19 mouse cellular contexts compared by ENCODE assay signal in genomic region chr7:83459520-83459919, GRCm38 (mm10).
A peak's percentile ranks its signal among the peaks of the same experiment; 100 is the strongest.
DNase-seq lines count a peak whose midpoint lies in the region; ATAC-seq and TF ChIP-seq lines count a peak whose summit lies in the region.
"Had no signal": no experiment of that assay in that cellular context is flagged by ENCODE, and none has a peak within 500 bp of the region (broad histone marks: within the 10 kb centered on the region; RNA-seq: fewer than 3 reads in every experiment).

No protein-coding gene starts in this region.

- no peaks in the 10 kb centered on the region for H3K4me1 ChIP-seq in stomach, embryonic 15.5 days
- no peaks in the 10 kb centered on the region for H3K4me1 ChIP-seq in stomach, postnatal 0 days (replicated peaks; ENCODE audit: control insufficient read depth, insufficient read depth)
- H3K4me1 ChIP-seq in embryonic facial prominence, embryonic 13.5 days: peaks cover 12% of the 10 kb centered on the region; the same call in 1 of the 2 replicates
- H3K4me1 ChIP-seq in limb, embryonic 11.5 days (ENCODE audit: control insufficient read depth, insufficient read depth, low read length): peaks cover 3% of the 10 kb centered on the region; the same call in 1 of the 2 replicates
- no peaks in the 10 kb centered on the region for H3K4me1 ChIP-seq in cerebellum, adult 2 months (ENCODE audit: control insufficient read depth, insufficient read depth, low read length)
- no peaks in the 10 kb centered on the region for H3K4me1 ChIP-seq in kidney, embryonic 15.5 days
- H3K4me1 ChIP-seq: hindbrain, embryonic 12.5 days; liver, embryonic 13.5 days; midbrain, embryonic 15.5 days had no signal

- H3K27me3 ChIP-seq in stomach, embryonic 15.5 days (replicated peaks): no peaks in the 10 kb centered on the region
- H3K27me3 ChIP-seq in stomach, postnatal 0 days (ENCODE audit: control insufficient read depth, insufficient read depth, low read length): no peaks in the 10 kb centered on the region
- no peaks in the 10 kb centered on the region for H3K27me3 ChIP-seq in embryonic facial prominence, embryonic 13.5 days
- no peaks in the 10 kb centered on the region for H3K27me3 ChIP-seq in limb, embryonic 11.5 days (ENCODE audit: control insufficient read depth, insufficient read depth, low read length)
- no peaks in the 10 kb centered on the region for H3K27me3 ChIP-seq in cerebellum, adult 2 months (ENCODE audit: control insufficient read depth, insufficient read depth, low read length)
- no peaks in the 10 kb centered on the region for H3K27me3 ChIP-seq in kidney, embryonic 15.5 days
- H3K27me3 ChIP-seq: hindbrain, embryonic 12.5 days; liver, embryonic 13.5 days; midbrain, embryonic 15.5 days had no signal

- no peaks in the 10 kb centered on the region for H3K9me3 ChIP-seq in stomach, embryonic 15.5 days
- no peaks in the 10 kb centered on the region for H3K9me3 ChIP-seq in stomach, postnatal 0 days (ENCODE audit: control insufficient read depth, low read length)
- H3K9me3 ChIP-seq in embryonic facial prominence, embryonic 13.5 days: no peaks in the 10 kb centered on the region
- H3K9me3 ChIP-seq in limb, embryonic 11.5 days (ENCODE audit: control insufficient read depth, low read length): no peaks in the 10 kb centered on the region
- H3K9me3 ChIP-seq in kidney, embryonic 15.5 days (replicated peaks): no peaks in the 10 kb centered on the region
- H3K9me3 ChIP-seq: hindbrain, embryonic 12.5 days; liver, embryonic 13.5 days; midbrain, embryonic 15.5 days had no signal

- 37% methylated on average over 3 of the region's 3 CpGs for WGBS in stomach, embryonic 15.5 days
- 54% methylated on average over 3 of the region's 3 CpGs for WGBS in stomach, postnatal 0 days
- WGBS in embryonic facial prominence, embryonic 13.5 days: 15% methylated on average over 3 of the region's 3 CpGs
- WGBS in limb, embryonic 11.5 days: 13% methylated on average over 3 of the region's 3 CpGs
- whole genome bisulfite sequencing in cerebellum, adult 2 months: 89% methylated on average over 3 of the region's 3 CpGs
- 61% methylated on average over 3 of the region's 3 CpGs for WGBS in kidney, embryonic 15.5 days

- no peak for DNase-seq in stomach, postnatal 0 days (ENCODE audit: low spot score)
- DNase-seq in limb, embryonic 11.5 days (ENCODE audit: low spot score): no peak
- no peak for DNase-seq in thymus, postnatal 0 days (ENCODE audit: low spot score)
- no peak for DNase-seq in cerebellum, adult 2 months
- DNase-seq in layer of hippocampus, adult 11-12 months (ENCODE audit: low spot score): no peak
- DNase-seq: cerebellum, adult 9-11 months; forebrain, postnatal 0 days; heart, adult 18-20 months; kidney, adult 18-20 months; kidney, postnatal 14 days; liver, embryonic 13.5 days; right cerebral cortex, adult 18-20 months; thymus, postnatal 14 days had no signal

- TF ChIP-seq CTCF in stomach, postnatal 0 days (IDR thresholded peaks at IDR 0.05; ENCODE audit: low read depth): no peak
- no peak for TF ChIP-seq CTCF in cerebellum, adult 2 months (IDR thresholded peaks at IDR 0.05; ENCODE audit: borderline replicate concordance, insufficient read depth, low read depth, low read length)

- TF ChIP-seq EP300 in stomach, postnatal 0 days (optimal IDR thresholded peaks at IDR 0.05): no peak

- H3K4me3 ChIP-seq in stomach, embryonic 15.5 days (replicated peaks): no peak overlapping the region
- H3K4me3 ChIP-seq in stomach, postnatal 0 days (ENCODE audit: low read depth, low read length): no peak overlapping the region
- H3K4me3 ChIP-seq in embryonic facial prominence, embryonic 13.5 days: no peak overlapping the region
- H3K4me3 ChIP-seq in limb, embryonic 11.5 days (ENCODE audit: low read depth, low read length): no peak overlapping the region
- H3K4me3 ChIP-seq in cerebellum, adult 2 months (replicated peaks; ENCODE audit: insufficient read depth, low read depth, low read length): no peak overlapping the region
- H3K4me3 ChIP-seq in kidney, embryonic 15.5 days (replicated peaks): no peak overlapping the region
- H3K4me3 ChIP-seq: erythroblast, embryonic 14.5 days; hindbrain, embryonic 12.5 days; liver, embryonic 13.5 days; midbrain, embryonic 15.5 days had no signal

- no peaks in the 10 kb centered on the region for H3K36me3 ChIP-seq in stomach, embryonic 15.5 days
- H3K36me3 ChIP-seq in stomach, postnatal 0 days (ENCODE audit: control insufficient read depth, insufficient read depth, low read length): no peaks in the 10 kb centered on the region
- H3K36me3 ChIP-seq in embryonic facial prominence, embryonic 13.5 days: no peaks in the 10 kb centered on the region
- H3K36me3 ChIP-seq in limb, embryonic 11.5 days (ENCODE audit: control insufficient read depth, insufficient read depth, low read length): no peaks in the 10 kb centered on the region
- no peaks in the 10 kb centered on the region for H3K36me3 ChIP-seq in kidney, embryonic 15.5 days
- H3K36me3 ChIP-seq: hindbrain, embryonic 12.5 days; liver, embryonic 13.5 days; midbrain, embryonic 15.5 days had no signal

- ATAC-seq in stomach, embryonic 15.5 days (ENCODE audit: insufficient read depth, low FRiP score, low read depth): no peak
- no peak for ATAC-seq in stomach, postnatal 0 days (ENCODE audit: low FRiP score, low TSS enrichment)
- ATAC-seq in embryonic facial prominence, embryonic 13.5 days (ENCODE audit: insufficient number of reproducible peaks, insufficient read depth, low FRiP score, low TSS enrichment, low read depth): no peak
- ATAC-seq in limb, embryonic 11.5 days (ENCODE audit: insufficient number of reproducible peaks, low FRiP score, low TSS enrichment, low read depth): peak; percentile 83
- no peak for ATAC-seq in kidney, embryonic 15.5 days (replicated peaks; ENCODE audit: low FRiP score)
- ATAC-seq: forebrain, postnatal 0 days; midbrain, embryonic 15.5 days had no signal

- no peak overlapping the region for H3K9ac ChIP-seq in stomach, embryonic 15.5 days
- no peak overlapping the region for H3K9ac ChIP-seq in stomach, postnatal 0 days (ENCODE audit: low read length)
- no peak overlapping the region for H3K9ac ChIP-seq in embryonic facial prominence, embryonic 13.5 days
- H3K9ac ChIP-seq in limb, embryonic 11.5 days (ENCODE audit: low read length): no peak overlapping the region
- H3K9ac ChIP-seq in kidney, embryonic 15.5 days: no peak overlapping the region
- H3K9ac ChIP-seq: forebrain, postnatal 0 days; hindbrain, embryonic 12.5 days; liver, embryonic 13.5 days; midbrain, embryonic 15.5 days had no signal

- H3K4me2 ChIP-seq in stomach, embryonic 15.5 days: no peak overlapping the region
- H3K4me2 ChIP-seq in stomach, postnatal 0 days (replicated peaks; ENCODE audit: low read depth): no peak overlapping the region
- no peak overlapping the region for H3K4me2 ChIP-seq in embryonic facial prominence, embryonic 13.5 days
- no peak overlapping the region for H3K4me2 ChIP-seq in limb, embryonic 11.5 days (ENCODE audit: low read depth, severe bottlenecking)
- H3K4me2 ChIP-seq in kidney, embryonic 15.5 days: no peak overlapping the region
- H3K4me2 ChIP-seq: hindbrain, embryonic 12.5 days; liver, embryonic 13.5 days; midbrain, embryonic 15.5 days had no signal

- no peak for TF ChIP-seq POLR2A in cerebellum, adult 2 months (IDR thresholded peaks at IDR 0.05; ENCODE audit: borderline replicate concordance, insufficient read depth, low read length)

- H3K27ac ChIP-seq in stomach, embryonic 15.5 days: peak overlapping the region; percentile 18; the same call in 1 of the 2 replicates
- no peak overlapping the region for H3K27ac ChIP-seq in stomach, postnatal 0 days (replicated peaks)
- H3K27ac ChIP-seq in embryonic facial prominence, embryonic 13.5 days: peak overlapping the region; percentile 61
- H3K27ac ChIP-seq in limb, embryonic 11.5 days (replicated peaks; ENCODE audit: low read depth, low read length): peak overlapping the region; percentile 90
- no peak overlapping the region for H3K27ac ChIP-seq in cerebellum, adult 2 months (ENCODE audit: insufficient read depth, low read length)
- H3K27ac ChIP-seq in kidney, embryonic 15.5 days: no peak overlapping the region
- H3K27ac ChIP-seq: liver, embryonic 13.5 days; midbrain, embryonic 15.5 days had no signal

Comparison
In these comparisons a context has a peak if more than half of its experiments do, and no peak if none do; other contexts are left out.
1. H3K27ac ChIP-seq: peak in stomach, embryonic 15.5 days (single experiment), embryonic facial prominence, embryonic 13.5 days (single experiment) and limb, embryonic 11.5 days (single experiment); none in stomach, postnatal 0 days (single experiment), cerebellum, adult 2 months (single experiment) and kidney, embryonic 15.5 days (single experiment).